Mouse (Mus musculus) megakaryocyte, embryonic 14.5 days (primary cell): ENCODE data around the gene Agmat.

Experiments used
- FLI1 ChIP-seq: IDR thresholded peaks from 2 replicates; pipeline ENCODE4 v1.6.1; 2012; ENCODE audit warnings: low read length, inconsistent platforms, mixed read lengths
- GATA1 ChIP-seq: IDR thresholded peaks from 3 replicates; pipeline ENCODE4 v1.6.1; 2012; ENCODE audit warnings: mixed read lengths, low read length, inconsistent platforms, borderline replicate concordance

- TF ChIP-seq GATA1 (no peak), FLI1 (no peak)
Observed at GRCm38 (mm10) chr4:141755375-141755930, 9.0 kb downstream of the Agmat start.
